Mouse (Mus musculus) lung, embryonic 15.5 days (tissue): ENCODE data around the gene Zic5. TPM values are rescaled to one million over a fixed set of nuclear protein-coding genes. Genes with fewer than 3 reads are reported as not detected.

ENCODE experiments used
- ATAC-seq: fragments of 200-750 bp; cut with Nextera tagmentation; 2 replicates; pipeline ENCODE4 v1.8.0; 2017; ENCODE audit warnings: moderate number of reproducible peaks, borderline replicate concordance; ENCODE audit not compliant: low FRiP score, low TSS enrichment; ENCODE audit errors: extremely low read depth
- H3K27ac ChIP-seq: fragments of 300-500 bp; sonication (generic); 2 replicates; pipeline ENCODE4 v1.5.1; 2015; ENCODE audit warnings: moderate library complexity, mild to moderate bottlenecking, inconsistent platforms
- H3K27me3 ChIP-seq: fragments of 300-500 bp; sonication (generic); 2 replicates; pipeline ENCODE4 v1.6.1; 2015; ENCODE audit warnings: inconsistent platforms
- H3K36me3 ChIP-seq: fragments of 300-500 bp; sonication (generic); 2 replicates; pipeline ENCODE4 v1.6.1; 2015; ENCODE audit warnings: inconsistent platforms
- H3K4me1 ChIP-seq: fragments of 300-500 bp; sonication (generic); 2 replicates; pipeline ENCODE4 v1.6.1; 2015; ENCODE audit warnings: inconsistent platforms
- H3K4me2 ChIP-seq: fragments of 300-500 bp; sonication (generic); 2 replicates; pipeline ENCODE4 v1.6.1; 2015; ENCODE audit warnings: inconsistent platforms, mild to moderate bottlenecking, moderate library complexity
- H3K4me3 ChIP-seq: fragments of 300-500 bp; sonication (generic); 2 replicates; pipeline ENCODE4 v1.5.1; 2015; ENCODE audit warnings: mild to moderate bottlenecking, inconsistent platforms
- H3K9ac ChIP-seq: fragments of 300-500 bp; sonication (generic); 2 replicates; pipeline ENCODE4 v1.6.1; 2015; ENCODE audit warnings: inconsistent platforms
- H3K9me3 ChIP-seq: fragments of 300-500 bp; sonication (generic); 2 replicates; pipeline ENCODE4 v1.6.1; 2016; ENCODE audit warnings: inconsistent platforms
- WGBS: fragments of 180-500 bp; shearing (Covaris S2); methylation state at CpG from one replicate; pipeline ENCODE4 v1.1.7; 2015; 5-methylcytosine and 5-hydroxymethylcytosine counted together
- polyA plus RNA-seq: library from polyadenylated mRNA; unstranded; fragments of >200 nt; fragmentation: Nextera tagmentation; extraction: Ambion mirVana; gene quantifications from 2 replicates; pipeline ENCODE4 v1.2.1, GENCODE M21; 2015

Zic5 gene
- polyA plus RNA-seq, 1 experiment from 2014 or later: not detected

- peaks cover 25% of the 10 kb centered on the region for H3K4me1 ChIP-seq
Measured at GRCm38 (mm10) chr14:122450496-122451382, 14.7 kb downstream of the Zic5 start, which contains the start of gene Gm5089. Gene Gm5089 (minus strand): TSS chr14:122451115.

DNA sequence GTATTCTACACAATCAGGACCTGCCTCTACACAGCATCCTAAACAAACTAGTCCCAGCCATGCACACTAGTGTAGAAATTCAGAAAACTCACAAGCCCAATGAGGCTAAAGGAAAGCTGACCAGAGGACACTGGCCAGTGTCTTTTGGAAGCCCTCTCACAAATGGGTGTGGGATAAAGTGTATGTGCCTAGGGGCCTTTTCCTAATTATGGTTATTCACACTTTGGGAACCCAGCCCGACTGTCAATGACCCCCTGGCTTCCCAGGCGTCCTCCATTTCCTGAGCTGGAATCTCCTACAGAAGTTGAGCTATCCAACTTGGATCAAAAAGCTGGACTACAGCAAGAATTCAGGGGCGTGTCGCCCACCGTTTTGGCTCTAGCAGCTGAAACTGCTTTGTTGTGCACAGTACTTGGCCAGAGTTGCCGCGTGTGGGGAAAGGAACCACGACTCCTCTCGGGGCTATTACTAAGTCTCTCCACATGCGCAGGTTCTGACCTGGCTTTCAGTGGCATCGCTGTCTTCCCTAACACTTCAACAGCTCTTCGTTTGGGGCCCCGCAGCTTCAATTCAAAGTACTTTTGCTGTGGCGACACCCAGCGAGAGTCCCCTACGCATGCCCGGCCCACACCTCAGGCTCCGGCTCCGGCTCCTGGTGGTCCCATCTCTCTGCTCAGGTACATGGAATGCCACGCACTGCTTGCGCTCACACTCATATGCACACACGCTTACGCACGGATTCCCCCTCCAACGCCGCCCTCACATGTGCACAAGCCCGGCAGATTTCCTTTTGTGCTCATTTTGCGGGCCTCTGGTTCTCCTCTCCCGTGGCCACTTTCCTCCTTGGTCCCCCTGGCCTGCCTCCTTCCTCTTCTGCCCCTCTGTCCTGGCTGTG lies 15.6 kb downstream of the Zic5 start:
- Histone ChIP-seq H3K4me2 (peak overlapping the region; percentile 68), H3K9me3 (no peaks in the 10 kb centered on the region), H3K9ac (no peak overlapping the region), H3K4me3 (peak overlapping the region; percentile 32), H3K27ac (no peak overlapping the region), H3K36me3 (no peaks in the 10 kb centered on the region), H3K4me1 (peaks cover 25% of the 10 kb centered on the region), H3K27me3 (peaks cover 90% of the 10 kb centered on the region)
- no peak for ATAC-seq
- 5% methylated on average over 29 of the region's 29 CpGs for WGBS

More at GRCm38 (mm10) chr14:122450496-122451382, 14.7 kb downstream of the Zic5 start, which contains the start of gene Gm5089:
- Histone ChIP-seq H3K27me3 (peaks cover 94% of the 10 kb centered on the region), H3K27ac (no peak within 1 kb of the TSS), H3K36me3 (no peaks in the 10 kb centered on the region), H3K9ac (no peak within 1 kb of the TSS), H3K9me3 (no peaks in the 10 kb centered on the region), H3K4me3 (peak within 1 kb of the TSS; percentile 32), H3K4me2 (peak within 1 kb of the TSS; percentile 68)
- under 1% methylated on average over 59 of the region's 59 CpGs for WGBS
- peak; percentile 60; the same call in 1 of the 2 replicates for ATAC-seq

GRCm38 (mm10) chr14:122436850-122437249 lies 28.6 kb downstream of the Zic5 start:
- H3K4me2 ChIP-seq: no peak overlapping the region
- no peak overlapping the region for H3K9ac ChIP-seq
- ATAC-seq: no peak
- WGBS: 56% methylated on average over 10 of the region's 10 CpGs
- H3K36me3 ChIP-seq: no peaks in the 10 kb centered on the region
- H3K27me3 ChIP-seq: 0 out of 2 replicates have a peak, but pooled peaks cover 3% of the 10 kb centered on the region
- no peaks in the 10 kb centered on the region for H3K9me3 ChIP-seq
- no peak overlapping the region for H3K4me3 ChIP-seq
- no peaks in the 10 kb centered on the region for H3K4me1 ChIP-seq
- H3K27ac ChIP-seq: no peak overlapping the region

DNA sequence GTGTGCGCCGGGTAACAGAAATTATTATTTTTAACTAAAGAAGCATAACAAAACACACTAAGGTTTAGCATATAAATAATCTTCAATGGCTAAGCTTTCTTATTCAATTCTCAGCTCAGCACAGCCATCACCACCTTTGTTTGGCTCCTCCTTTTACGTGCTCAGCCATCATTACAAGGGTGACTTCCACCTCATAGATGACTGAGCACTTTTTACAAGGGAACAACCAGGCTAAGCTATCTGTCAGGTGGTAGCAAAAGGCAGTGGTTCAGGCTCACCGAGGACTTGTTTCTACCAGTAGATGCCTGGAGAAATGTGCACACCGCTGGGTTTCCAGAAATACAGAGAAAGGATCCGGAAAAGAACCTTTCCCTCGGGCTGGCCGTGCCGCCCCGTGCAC lies 31.4 kb downstream of the Zic5 start:
- H3K27me3 ChIP-seq: 0 out of 2 replicates have a peak, but pooled peaks cover 3% of the 10 kb centered on the region
- 84% methylated on average over 10 of the region's 10 CpGs for WGBS

DNA sequence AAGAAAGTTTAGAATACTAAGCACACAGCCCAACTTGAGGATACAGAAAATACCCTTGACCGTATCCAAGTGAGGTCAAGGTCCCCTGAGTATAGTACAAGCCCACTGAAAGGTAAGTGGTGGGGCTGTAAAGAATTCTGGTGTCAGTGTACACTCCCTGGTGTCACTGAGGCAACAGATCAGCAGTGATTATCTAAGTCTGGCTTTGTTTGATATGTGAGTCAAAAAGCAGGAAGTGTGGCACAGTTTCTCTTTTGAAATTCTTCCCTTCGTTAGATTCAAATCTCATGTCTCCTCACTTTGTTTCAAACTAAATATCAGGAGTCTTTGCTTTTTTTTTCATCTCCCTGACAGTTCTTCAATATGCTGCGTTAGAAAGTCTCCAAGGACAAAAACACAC lies 32.9 kb downstream of the Zic5 start:
- 36% methylated on average over 3 of the region's 3 CpGs for WGBS
- H3K9me3 ChIP-seq: no peaks in the 10 kb centered on the region
- no peaks in the 10 kb centered on the region for H3K4me1 ChIP-seq
- no peak overlapping the region for H3K9ac ChIP-seq
- 0 out of 2 replicates have a peak, but pooled peaks cover 3% of the 10 kb centered on the region for H3K27me3 ChIP-seq
- H3K36me3 ChIP-seq: no peaks in the 10 kb centered on the region
- no peak for ATAC-seq
- H3K27ac ChIP-seq: no peak overlapping the region
- H3K4me2 ChIP-seq: no peak overlapping the region
- no peak overlapping the region for H3K4me3 ChIP-seq

More for the DNA sequence above, 31.4 kb downstream of the Zic5 start:
- Histone ChIP-seq H3K9me3 (no peaks in the 10 kb centered on the region), H3K36me3 (no peaks in the 10 kb centered on the region), H3K4me2 (no peak overlapping the region), H3K27ac (no peak overlapping the region), H3K4me1 (no peaks in the 10 kb centered on the region), H3K9ac (no peak overlapping the region), H3K4me3 (no peak overlapping the region)
- ATAC-seq: no peak

GRCm38 (mm10) chr14:122427654-122428053 lies 37.8 kb downstream of the Zic5 start:
- Histone ChIP-seq H3K9me3 (no peaks in the 10 kb centered on the region), H3K4me1 (0 out of 2 replicates have a peak, but pooled peaks cover 2% of the 10 kb centered on the region), H3K4me2 (no peak overlapping the region), H3K36me3 (no peaks in the 10 kb centered on the region), H3K27me3 (peaks cover 2% of the 10 kb centered on the region; the same call in 1 of the 2 replicates), H3K9ac (no peak overlapping the region), H3K27ac (no peak overlapping the region), H3K4me3 (no peak overlapping the region)
- ATAC-seq: no peak
- 79% methylated on average over 3 of the region's 3 CpGs for WGBS

DNA sequence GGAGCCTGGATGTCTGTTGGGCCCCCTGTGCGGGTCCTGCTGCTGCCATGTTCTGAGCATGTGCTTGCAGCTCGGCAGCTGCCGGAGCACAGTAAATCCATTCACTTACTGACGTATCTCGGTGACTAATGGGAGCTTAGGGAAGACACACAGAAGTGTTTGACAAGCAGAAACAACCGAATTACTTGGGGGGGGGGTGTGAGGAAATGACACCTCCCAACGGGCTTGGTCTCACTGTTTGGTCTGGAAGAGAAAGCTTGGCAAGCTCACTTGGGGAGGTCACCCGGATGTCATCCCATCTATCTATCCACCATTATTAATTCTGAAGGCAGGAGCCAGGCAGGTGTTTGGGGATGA lies 38.3 kb downstream of the Zic5 start:
- Histone ChIP-seq H3K27me3 (peaks cover 2% of the 10 kb centered on the region; the same call in 1 of the 2 replicates), H3K4me3 (no peak overlapping the region), H3K36me3 (no peaks in the 10 kb centered on the region), H3K4me1 (0 out of 2 replicates have a peak, but pooled peaks cover 2% of the 10 kb centered on the region), H3K9ac (no peak overlapping the region), H3K9me3 (no peaks in the 10 kb centered on the region), H3K27ac (no peak overlapping the region), H3K4me2 (no peak overlapping the region)
- ATAC-seq: no peak
- WGBS: 20% methylated on average over 8 of the region's 8 CpGs

- H3K27me3 ChIP-seq: peaks cover 2% of the 10 kb centered on the region; the same call in 1 of the 2 replicates
- no peak overlapping the region for H3K4me2 ChIP-seq
- no peaks in the 10 kb centered on the region for H3K36me3 ChIP-seq
- no peaks in the 10 kb centered on the region for H3K9me3 ChIP-seq
- no peak for ATAC-seq
- H3K9ac ChIP-seq: no peak overlapping the region
- H3K4me1 ChIP-seq: 0 out of 2 replicates have a peak, but pooled peaks cover 2% of the 10 kb centered on the region
- no peak overlapping the region for H3K27ac ChIP-seq
- 29% methylated on average over 10 of the region's 10 CpGs for WGBS
- no peak overlapping the region for H3K4me3 ChIP-seq
Measured at GRCm38 (mm10) chr14:122426529-122427203, 38.8 kb downstream of the Zic5 start.

DNA sequence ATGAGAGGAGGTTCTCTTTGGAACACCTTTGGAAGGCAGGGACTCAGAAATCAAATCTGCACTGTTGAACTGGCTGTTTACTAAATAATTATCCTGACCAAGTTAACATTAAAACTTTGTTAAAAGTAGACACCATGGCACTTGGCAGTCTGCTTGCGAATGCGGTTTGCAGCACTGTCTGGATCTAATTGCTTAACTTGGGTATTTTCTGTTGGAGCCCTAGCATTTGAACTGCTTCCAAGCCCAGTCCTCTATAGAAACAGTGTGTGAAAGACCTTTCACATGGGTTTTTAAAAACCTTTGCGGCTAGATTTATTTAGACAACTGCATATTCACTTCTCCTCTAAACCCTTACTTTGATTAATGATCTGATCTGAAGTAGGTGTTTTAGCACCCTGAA lies 41.0 kb downstream of the Zic5 start:
- 75% methylated on average over 3 of the region's 3 CpGs for WGBS
- H3K27me3 ChIP-seq: peaks cover 2% of the 10 kb centered on the region; the same call in 1 of the 2 replicates
- ATAC-seq: no peak

DNA sequence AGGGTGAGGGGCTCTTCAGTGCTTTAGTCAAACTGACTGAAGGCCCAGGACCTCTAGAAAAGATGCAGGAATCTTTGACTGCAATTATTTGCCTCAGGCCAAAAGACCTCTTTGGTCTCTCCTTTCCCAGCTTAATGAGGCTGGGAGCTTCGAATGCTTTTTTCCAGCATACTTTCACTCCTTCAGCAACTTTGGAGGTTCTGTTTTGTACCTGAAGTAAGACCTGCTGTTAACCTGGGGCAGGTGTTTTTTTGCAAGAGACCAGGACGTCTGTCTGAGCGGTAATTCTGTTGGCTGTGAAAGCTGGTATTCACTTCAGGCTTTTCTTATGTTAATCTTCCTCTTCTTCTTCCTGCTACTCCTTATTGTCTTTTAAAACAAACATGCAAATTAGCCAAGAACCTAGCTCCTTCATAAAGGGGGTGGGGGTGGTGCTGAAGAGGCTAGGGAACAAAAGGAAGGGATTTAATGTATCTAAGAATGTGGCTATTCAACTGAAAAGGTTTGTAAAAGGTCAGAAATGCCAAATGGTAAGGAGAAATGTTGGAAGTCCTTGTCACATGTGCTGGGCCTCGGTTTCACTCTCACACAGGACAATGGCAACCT lies 49.2 kb downstream of the Zic5 start:
- no peaks in the 10 kb centered on the region for H3K36me3 ChIP-seq
- no peaks in the 10 kb centered on the region for H3K4me1 ChIP-seq

More for the DNA sequence above, 41.0 kb downstream of the Zic5 start:
- Histone ChIP-seq H3K9me3 (no peaks in the 10 kb centered on the region), H3K4me2 (no peak overlapping the region), H3K36me3 (no peaks in the 10 kb centered on the region), H3K4me1 (0 out of 2 replicates have a peak, but pooled peaks cover 2% of the 10 kb centered on the region), H3K4me3 (no peak overlapping the region), H3K9ac (no peak overlapping the region), H3K27ac (no peak overlapping the region)

DNA sequence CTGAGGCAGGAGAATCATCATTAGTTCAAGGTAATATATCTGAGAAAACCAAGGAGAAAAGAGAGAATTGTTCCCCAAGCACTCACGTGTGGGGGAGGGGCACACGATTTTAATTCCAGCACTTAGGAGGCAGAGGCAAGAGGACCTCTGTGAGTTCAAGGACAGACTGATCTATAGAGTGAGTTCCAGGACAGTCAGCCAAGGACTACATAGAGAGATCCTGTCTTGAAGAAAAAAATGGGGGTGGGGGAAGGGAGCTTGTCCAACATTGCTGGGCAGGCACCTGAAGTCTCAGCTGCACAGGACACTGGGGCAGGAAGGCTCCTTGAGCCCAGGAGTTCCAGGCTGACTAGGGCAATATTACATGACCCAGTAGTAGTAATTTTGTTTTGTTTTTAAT lies 50.7 kb downstream of the Zic5 start:
- 89% methylated on average over 2 of the region's 2 CpGs for WGBS
- peaks cover 12% of the 10 kb centered on the region; the same call in 1 of the 2 replicates for H3K27me3 ChIP-seq
- H3K27ac ChIP-seq: no peak overlapping the region
- H3K4me1 ChIP-seq: no peaks in the 10 kb centered on the region
- H3K9ac ChIP-seq: no peak overlapping the region
- no peak overlapping the region for H3K4me2 ChIP-seq
- H3K9me3 ChIP-seq: no peaks in the 10 kb centered on the region
- H3K4me3 ChIP-seq: no peak overlapping the region
- no peaks in the 10 kb centered on the region for H3K36me3 ChIP-seq
- ATAC-seq: no peak

More for the DNA sequence above, 49.2 kb downstream of the Zic5 start:
- Histone ChIP-seq H3K9me3 (no peaks in the 10 kb centered on the region), H3K27ac (no peak overlapping the region), H3K27me3 (peaks cover 7% of the 10 kb centered on the region; the same call in 1 of the 2 replicates), H3K9ac (no peak overlapping the region), H3K4me3 (no peak overlapping the region), H3K4me2 (no peak overlapping the region)
- ATAC-seq: no peak
- WGBS: 39% methylated on average over 4 of the region's 4 CpGs
